Mouse (Mus musculus): Measurements from ENCODE around the gene Rps15. TPM values are rescaled to one million over a fixed set of nuclear protein-coding genes. Genes with fewer than 3 reads are reported as not detected.

Rps15 gene
- polyA plus RNA-seq, 1 experiment, result 2,204 TPM

DNA sequence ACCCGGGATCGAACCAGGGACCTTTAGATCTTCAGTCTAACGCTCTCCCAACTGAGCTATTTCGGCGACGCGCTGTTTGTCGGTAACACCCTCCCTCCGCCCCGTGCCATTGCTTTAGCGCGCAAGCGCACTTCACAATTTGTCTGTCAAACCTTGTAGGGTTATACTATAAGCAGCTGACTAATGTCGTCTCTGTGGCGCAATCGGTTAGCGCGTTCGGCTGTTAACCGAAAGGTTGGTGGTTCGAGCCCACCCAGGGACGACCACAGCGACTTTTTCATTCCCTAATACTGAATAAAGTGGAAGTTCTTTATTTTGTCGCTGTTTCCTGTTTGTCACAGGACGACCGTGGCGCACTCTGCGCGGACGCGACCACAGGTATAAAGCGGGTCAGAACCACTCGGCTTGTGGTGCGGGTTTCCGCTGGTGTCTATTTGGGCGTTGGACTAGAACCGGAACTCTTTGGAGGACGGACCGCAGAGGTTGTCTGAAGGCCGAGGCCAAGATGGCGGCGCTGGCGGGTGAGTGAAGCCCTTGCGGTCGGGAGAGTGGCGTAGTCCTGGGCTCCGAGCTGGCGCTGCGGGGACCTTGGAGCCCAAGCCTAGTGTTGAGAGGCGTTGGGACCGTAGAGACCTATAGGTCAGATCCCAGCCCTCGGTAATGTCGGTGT, 43.1 kb upstream of the Rps15 start, which contains the start of gene Ndufs7:
Ndufs7 (plus strand) TSS at position 151 of the 670 bp plus-strand sequence.
- H3K4me1 ChIP-seq (ENCODE audit: control insufficient read depth, insufficient read depth, insufficient read length), result peaks cover 4% of the 10 kb centered on the region; the same call in 1 of the 2 replicates
- no peak for TF ChIP-seq CTCF (IDR thresholded peaks at IDR 0.05; ENCODE audit: extremely low read depth, insufficient read depth, insufficient read length, insufficient replicate concordance)
- TF ChIP-seq POLR2A (IDR thresholded peaks at IDR 0.05; ENCODE audit: low read depth, low read length), result peak; percentile 87
- no peaks in the 10 kb centered on the region for H3K27me3 ChIP-seq (ENCODE audit: control insufficient read depth, insufficient read depth, low read length)
- H3K27ac ChIP-seq (ENCODE audit: insufficient read depth, low read length), result peak within 1 kb of the TSS; percentile 90
- H3K4me3 ChIP-seq (ENCODE audit: extremely low read depth, insufficient read depth, insufficient read length), result peak within 1 kb of the TSS; percentile 88
- WGBS, result under 1% methylated on average over 53 of the region's 53 CpGs
- DNase-seq (ENCODE audit: low read depth in 1 of 2, low spot score in 2 of 2), result peak; percentile 88 to 95
- H3K36me3 ChIP-seq (ENCODE audit: control insufficient read depth, insufficient read depth, low read length), result peaks cover 6% of the 10 kb centered on the region; the same call in 1 of the 2 replicates

DNA sequence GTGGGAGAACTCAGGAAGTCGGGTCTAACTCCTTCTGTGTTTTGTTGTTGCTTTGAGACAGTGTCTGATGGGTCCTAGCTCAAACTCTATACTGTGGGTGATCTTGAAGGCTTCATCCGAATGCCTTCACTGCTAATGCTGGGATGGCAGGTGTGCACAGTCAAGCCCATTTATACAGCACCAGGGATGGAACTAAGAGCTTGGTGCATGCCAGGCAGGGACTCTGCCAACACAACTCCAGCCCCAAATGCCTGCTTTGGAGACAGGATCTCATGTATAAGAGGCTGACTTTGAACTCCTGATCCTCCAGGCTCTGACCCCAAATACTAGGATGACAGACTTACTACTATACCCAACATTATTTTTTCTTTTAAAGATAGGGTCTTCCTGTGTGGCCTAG, 42.2 kb upstream of the Rps15 start:
- WGBS, result 32% methylated on average over 2 of the region's 2 CpGs
- H3K27ac ChIP-seq (ENCODE audit: insufficient read depth, low read length), result no peak overlapping the region
- DNase-seq (ENCODE audit: low read depth in 1 of 2, low spot score in 2 of 2), result no peak

DNA sequence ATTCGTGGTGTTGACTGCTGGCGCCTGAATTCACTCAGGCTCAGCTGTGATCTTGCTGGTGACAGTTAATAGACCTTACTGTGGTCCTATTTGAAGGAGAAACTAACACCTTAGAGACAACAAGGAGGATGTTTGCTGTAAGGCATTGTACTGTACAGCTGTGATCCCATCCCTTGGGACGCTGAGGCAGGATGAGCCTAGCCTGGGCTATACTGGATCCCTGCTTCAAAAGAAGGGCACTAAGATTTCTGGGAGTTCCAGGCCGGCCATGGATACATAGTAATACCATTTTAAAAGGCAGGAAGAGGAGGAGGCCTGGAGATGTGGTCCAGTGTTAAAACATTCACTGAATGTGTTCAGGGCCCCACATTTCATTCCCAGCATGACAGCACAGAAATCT, 41.7 kb upstream of the Rps15 start:
- no peaks in the 10 kb centered on the region for H3K27me3 ChIP-seq (ENCODE audit: control insufficient read depth, insufficient read depth, low read length)
- DNase-seq (ENCODE audit: low read depth in 1 of 2, low spot score in 2 of 2), result no peak
- H3K27ac ChIP-seq (ENCODE audit: insufficient read depth, low read length), result no peak overlapping the region
- WGBS, result 87% methylated on average over 4 of the region's 4 CpGs
- peaks cover 17% of the 10 kb centered on the region for H3K36me3 ChIP-seq (ENCODE audit: control insufficient read depth, insufficient read depth, low read length)
- no peak for TF ChIP-seq POLR2A (IDR thresholded peaks at IDR 0.05; ENCODE audit: low read depth, low read length)
- TF ChIP-seq CTCF (IDR thresholded peaks at IDR 0.05; ENCODE audit: extremely low read depth, insufficient read depth, insufficient read length, insufficient replicate concordance), result no peak
- no peak overlapping the region for H3K4me3 ChIP-seq (ENCODE audit: extremely low read depth, insufficient read depth, insufficient read length)
- H3K4me1 ChIP-seq (ENCODE audit: control insufficient read depth, insufficient read depth, insufficient read length), result peaks cover 4% of the 10 kb centered on the region; the same call in 1 of the 2 replicates

More for the DNA sequence above, 42.2 kb upstream of the Rps15 start:
- H3K4me3 ChIP-seq (ENCODE audit: extremely low read depth, insufficient read depth, insufficient read length), result peak overlapping the region; percentile 88
- peaks cover 14% of the 10 kb centered on the region for H3K36me3 ChIP-seq (ENCODE audit: control insufficient read depth, insufficient read depth, low read length)
- no peaks in the 10 kb centered on the region for H3K27me3 ChIP-seq (ENCODE audit: control insufficient read depth, insufficient read depth, low read length)
- peaks cover 4% of the 10 kb centered on the region; the same call in 1 of the 2 replicates for H3K4me1 ChIP-seq (ENCODE audit: control insufficient read depth, insufficient read depth, insufficient read length)
- TF ChIP-seq POLR2A (IDR thresholded peaks at IDR 0.05; ENCODE audit: low read depth, low read length), result no peak
- TF ChIP-seq CTCF (IDR thresholded peaks at IDR 0.05; ENCODE audit: extremely low read depth, insufficient read depth, insufficient read length, insufficient replicate concordance), result no peak

DNA sequence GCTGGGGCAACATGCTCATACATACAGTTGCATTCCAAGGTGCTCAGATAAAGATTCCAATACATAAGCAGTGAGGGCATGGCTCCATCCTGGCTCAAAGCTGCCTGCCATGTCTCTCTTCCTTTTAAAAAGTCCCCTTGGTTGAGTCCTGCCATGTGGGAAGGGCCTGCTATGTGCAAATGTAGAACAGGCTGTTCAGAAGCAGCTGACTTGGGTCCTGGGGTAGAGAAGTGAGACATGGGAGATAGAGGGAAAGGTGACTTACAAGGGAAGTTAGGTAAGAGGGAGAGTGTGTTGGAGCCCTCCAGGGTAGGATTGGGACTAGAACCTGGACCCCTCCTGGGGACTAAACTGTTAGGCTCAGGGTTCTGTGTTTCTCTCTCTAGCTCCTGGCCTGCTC, 40.2 kb upstream of the Rps15 start:
- Histone ChIP-seq H3K27me3 (ENCODE audit: control insufficient read depth, insufficient read depth, low read length) (no peaks in the 10 kb centered on the region), H3K36me3 (ENCODE audit: control insufficient read depth, insufficient read depth, low read length) (peaks cover 28% of the 10 kb centered on the region), H3K4me1 (ENCODE audit: control insufficient read depth, insufficient read depth, insufficient read length) (peaks cover 4% of the 10 kb centered on the region; the same call in 1 of the 2 replicates), H3K27ac (ENCODE audit: insufficient read depth, low read length) (no peak overlapping the region), H3K4me3 (ENCODE audit: extremely low read depth, insufficient read depth, insufficient read length) (no peak overlapping the region)
- no peak for DNase-seq (ENCODE audit: low read depth in 1 of 2, low spot score in 2 of 2)
- TF ChIP-seq CTCF (IDR thresholded peaks at IDR 0.05; ENCODE audit: extremely low read depth, insufficient read depth, insufficient read length, insufficient replicate concordance) (no peak), POLR2A (IDR thresholded peaks at IDR 0.05; ENCODE audit: low read depth, low read length) (no peak)

DNA sequence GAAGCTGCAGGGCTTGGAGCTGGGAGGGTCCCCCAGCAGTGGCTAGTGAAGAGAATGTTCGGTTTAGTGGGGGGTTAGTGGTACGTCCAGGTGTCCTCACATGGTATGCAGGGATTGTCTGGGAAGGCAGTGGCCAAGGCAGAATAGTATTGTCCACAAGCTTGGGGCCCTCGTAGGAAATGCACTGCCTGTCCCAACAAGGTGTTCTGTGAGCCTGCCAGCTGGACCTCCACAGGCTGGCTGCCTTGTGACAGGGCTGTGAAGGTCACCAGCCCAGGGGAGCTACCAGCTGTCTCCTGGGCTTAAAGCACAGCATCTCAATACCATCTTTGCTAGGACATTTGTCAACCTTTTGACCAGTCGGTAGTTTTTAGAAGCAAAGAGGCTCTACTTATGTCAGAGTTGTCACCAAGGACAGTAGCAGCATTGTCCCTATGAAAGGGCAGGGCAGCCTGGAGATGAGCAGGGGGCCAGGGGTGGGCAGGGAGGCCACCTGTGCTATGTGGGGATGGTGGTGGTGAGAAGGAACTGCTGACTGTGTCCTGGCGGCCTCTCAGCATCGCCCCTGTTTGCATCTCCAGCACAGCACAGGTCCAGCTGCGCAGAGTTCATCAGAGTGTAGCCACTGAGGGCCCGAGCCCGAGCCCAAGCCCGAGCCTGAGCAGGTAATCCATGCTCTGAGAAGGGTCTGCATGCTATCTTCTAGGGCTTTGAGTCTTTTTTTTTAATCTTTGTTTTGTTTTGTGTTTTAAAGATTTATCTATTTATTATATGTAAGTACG, 39.6 kb upstream of the Rps15 start:
- 94% methylated on average over 11 of the region's 11 CpGs for WGBS
- peaks cover 4% of the 10 kb centered on the region; the same call in 1 of the 2 replicates for H3K4me1 ChIP-seq (ENCODE audit: control insufficient read depth, insufficient read depth, insufficient read length)
- DNase-seq (ENCODE audit: low read depth in 1 of 2, low spot score in 2 of 2), result no peak

DNA sequence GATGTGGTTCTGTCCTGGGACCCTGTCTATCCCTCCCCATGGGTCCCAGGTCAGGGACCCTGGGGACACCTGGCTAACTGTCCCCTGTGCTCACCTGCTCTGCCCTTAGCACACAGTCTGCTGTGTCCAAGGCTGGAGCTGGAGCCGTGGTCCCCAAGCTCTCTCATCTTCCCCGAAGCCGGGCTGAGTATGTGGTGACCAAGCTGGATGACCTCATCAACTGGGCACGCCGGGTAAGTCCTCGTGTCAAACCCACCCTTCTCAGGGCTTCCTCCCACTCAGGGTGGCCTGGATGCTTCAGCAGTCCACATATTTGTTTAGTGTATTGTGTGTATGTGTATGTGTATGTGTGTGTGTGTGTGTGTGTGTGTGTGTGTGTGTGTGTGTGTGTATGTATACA, 38.7 kb upstream of the Rps15 start:
- H3K4me3 ChIP-seq (ENCODE audit: extremely low read depth, insufficient read depth, insufficient read length), result no peak overlapping the region
- H3K4me1 ChIP-seq (ENCODE audit: control insufficient read depth, insufficient read depth, insufficient read length), result peaks cover 4% of the 10 kb centered on the region; the same call in 1 of the 2 replicates
- DNase-seq (ENCODE audit: low read depth in 1 of 2, low spot score in 2 of 2), result no peak
- H3K36me3 ChIP-seq (ENCODE audit: control insufficient read depth, insufficient read depth, low read length), result peaks cover 32% of the 10 kb centered on the region
- WGBS, result 91% methylated on average over 6 of the region's 6 CpGs
- H3K27ac ChIP-seq (ENCODE audit: insufficient read depth, low read length), result no peak overlapping the region
- no peaks in the 10 kb centered on the region for H3K27me3 ChIP-seq (ENCODE audit: control insufficient read depth, insufficient read depth, low read length)
- no peak for TF ChIP-seq CTCF (IDR thresholded peaks at IDR 0.05; ENCODE audit: extremely low read depth, insufficient read depth, insufficient read length, insufficient replicate concordance)
- TF ChIP-seq POLR2A (IDR thresholded peaks at IDR 0.05; ENCODE audit: low read depth, low read length), result no peak

More for the DNA sequence above, 39.6 kb upstream of the Rps15 start:
- Histone ChIP-seq H3K27me3 (ENCODE audit: control insufficient read depth, insufficient read depth, low read length) (no peaks in the 10 kb centered on the region), H3K36me3 (ENCODE audit: control insufficient read depth, insufficient read depth, low read length) (peaks cover 30% of the 10 kb centered on the region), H3K27ac (ENCODE audit: insufficient read depth, low read length) (no peak overlapping the region), H3K4me3 (ENCODE audit: extremely low read depth, insufficient read depth, insufficient read length) (no peak overlapping the region)
- TF ChIP-seq POLR2A (IDR thresholded peaks at IDR 0.05; ENCODE audit: low read depth, low read length) (no peak), CTCF (IDR thresholded peaks at IDR 0.05; ENCODE audit: extremely low read depth, insufficient read depth, insufficient read length, insufficient replicate concordance) (no peak)

All from spleen, adult 2 months (tissue).